Comparison of ENCODE assay signal across 25 mouse cellular contexts in genomic region chr11:99084366-99084765, GRCm38 (mm10). TPM values are rescaled to one million over a fixed set of nuclear protein-coding genes. Genes with fewer than 3 reads are reported as not detected.
"Had no signal": no experiment of that assay in that cellular context is flagged by ENCODE, and none has a peak within 500 bp of the region (broad histone marks: within the 10 kb centered on the region; RNA-seq: fewer than 3 reads in every experiment).

No protein-coding gene starts in this region.

- H3K27me3 ChIP-seq: heart, embryonic 13.5 days; heart, embryonic 15.5 days; hindbrain, embryonic 13.5 days; hindbrain, embryonic 15.5 days; kidney, embryonic 15.5 days had no signal

- H3K9ac ChIP-seq: heart, embryonic 13.5 days; heart, embryonic 15.5 days; hindbrain, embryonic 13.5 days; hindbrain, embryonic 15.5 days; kidney, embryonic 15.5 days; liver, embryonic 12.5 days had no signal

- H3K27ac ChIP-seq: heart, adult 2 months; heart, embryonic 13.5 days; heart, embryonic 15.5 days; hindbrain, embryonic 13.5 days; hindbrain, embryonic 15.5 days; hindbrain, postnatal 0 days; kidney, embryonic 15.5 days; kidney, postnatal 0 days; left cerebral cortex, adult 2 months; liver, embryonic 12.5 days had no signal

- H3K4me1 ChIP-seq: hindbrain, embryonic 15.5 days; liver, embryonic 12.5 days had no signal

- H3K9me3 ChIP-seq: heart, embryonic 13.5 days; heart, embryonic 15.5 days; hindbrain, embryonic 13.5 days; hindbrain, embryonic 15.5 days; kidney, embryonic 15.5 days; liver, embryonic 12.5 days had no signal

- DNase-seq: gastrocnemius, postnatal 25 days; heart, adult 11 months; heart, adult 2 months; heart, postnatal 14 days; heart, postnatal 36 days; kidney, adult 11 months; kidney, adult 2 months; kidney, adult 9 months; kidney, postnatal 14 days; kidney, postnatal 36 days; layer of hippocampus, adult 9-11 months had no signal

- H3K4me3 ChIP-seq: heart, adult 2 months; heart, embryonic 13.5 days; heart, embryonic 15.5 days; hindbrain, embryonic 13.5 days; hindbrain, embryonic 15.5 days; kidney, embryonic 15.5 days; left cerebral cortex, adult 2 months; liver, embryonic 12.5 days had no signal

- H3K36me3 ChIP-seq: heart, embryonic 13.5 days; heart, embryonic 15.5 days; hindbrain, embryonic 13.5 days; hindbrain, embryonic 15.5 days; kidney, embryonic 15.5 days; liver, embryonic 12.5 days had no signal

- H3K4me2 ChIP-seq: heart, embryonic 11.5 days; heart, embryonic 13.5 days; heart, embryonic 15.5 days; hindbrain, embryonic 13.5 days; hindbrain, embryonic 15.5 days; kidney, embryonic 15.5 days; liver, embryonic 12.5 days had no signal

- ATAC-seq: forebrain, embryonic 16.5 days; hindbrain, postnatal 0 days; intestine, embryonic 16.5 days; liver, embryonic 12.5 days had no signal

RNA-seq across cellular contexts. Expression of gene Tns4, which starts 4.7 kb away (rescaled TPM):
- total RNA-seq: gastrocnemius, adult 8-10 months; hematopoietic stem cell, adult 5-6 weeks had no signal
- polyA plus RNA-seq: forebrain, embryonic 16.5 days had no signal
